Mouse (Mus musculus): ENCODE measurements around the gene Sh3bp5. TPM values are rescaled to one million over a fixed set of nuclear protein-coding genes. Genes with fewer than 3 reads are reported as not detected.
A peak's percentile ranks its signal among the peaks of the same experiment; 100 is the strongest.
"Not testable (repeated sequence)": the region's sequence is repeated elsewhere in the genome, so short reads cannot be mapped to it uniquely, and the experiment has no call there.

Sh3bp5 gene
- polyA plus RNA-seq (2014; fragmentation: Nextera tagmentation; extraction: Ambion mirVana): 15.0 and 17.3 TPM in 2 replicates

- peak within 1 kb of the TSS; percentile 74 for H3K27ac ChIP-seq (ENCODE audit: low read depth, low read length)
- peak within 1 kb of the TSS; percentile 78 for H3K9ac ChIP-seq (ENCODE audit: low read depth, low read length)
These were observed at the start of gene Sh3bp5 for GRCm38 (mm10) chr14:31435930-31436693. Gene Sh3bp5 (minus strand): TSS chr14:31436078.

GRCm38 (mm10) chr14:31482417-31482816 is 46.5 kb upstream of the Sh3bp5 start:
- no peak for ATAC-seq (replicated peaks; ENCODE audit: low FRiP score)
- 82% methylated on average over 5 of the region's 5 CpGs for WGBS
- H3K9me3 ChIP-seq (ENCODE audit: control insufficient read depth, low read length): no peaks in the 10 kb centered on the region

More at GRCm38 (mm10) chr14:31435930-31436693, at the start of gene Sh3bp5:
- Histone ChIP-seq H3K36me3 (ENCODE audit: control insufficient read depth, insufficient read depth, low read length) (peaks cover 2% of the 10 kb centered on the region; the same call in 1 of the 2 replicates), H3K4me1 (replicated peaks; ENCODE audit: control insufficient read depth, insufficient read depth, low read length) (peaks cover 18% of the 10 kb centered on the region), H3K27me3 (replicated peaks; ENCODE audit: control insufficient read depth, insufficient read depth, low read length) (peaks cover 8% of the 10 kb centered on the region), H3K4me2 (peak within 1 kb of the TSS; percentile 98), H3K4me3 (ENCODE audit: low read depth, low read length) (peak within 1 kb of the TSS; percentile 75), H3K9me3 (ENCODE audit: control insufficient read depth, low read length) (no peaks in the 10 kb centered on the region)
- DNase-seq (ENCODE audit: low spot score): peak; percentile 86
- peak; percentile 89 for ATAC-seq (replicated peaks; ENCODE audit: low FRiP score)
- WGBS: 9% methylated on average over 49 of the region's 49 CpGs

GRCm38 (mm10) chr14:31473297-31473696 is 37.4 kb upstream of the Sh3bp5 start:
- whole genome bisulfite sequencing: 84% methylated on average over 2 of the region's 2 CpGs
- Histone ChIP-seq H3K9me3 (ENCODE audit: control insufficient read depth, low read length) (no peaks in the 10 kb centered on the region), H3K9ac (ENCODE audit: low read depth, low read length) (no peak overlapping the region), H3K4me1 (replicated peaks; ENCODE audit: control insufficient read depth, insufficient read depth, low read length) (no peaks in the 10 kb centered on the region), H3K4me2 (no peak overlapping the region), H3K27me3 (replicated peaks; ENCODE audit: control insufficient read depth, insufficient read depth, low read length) (no peaks in the 10 kb centered on the region), H3K36me3 (ENCODE audit: control insufficient read depth, insufficient read depth, low read length) (no peaks in the 10 kb centered on the region; the same call in 1 of the 2 replicates), H3K4me3 (ENCODE audit: low read depth, low read length) (no peak overlapping the region), H3K27ac (ENCODE audit: low read depth, low read length) (no peak overlapping the region)
- DNase-seq (ENCODE audit: low spot score) (no peak), ATAC-seq (replicated peaks; ENCODE audit: low FRiP score) (no peak)

More at GRCm38 (mm10) chr14:31482417-31482816, 46.5 kb upstream of the Sh3bp5 start:
- Histone ChIP-seq H3K9ac (ENCODE audit: low read depth, low read length) (no peak overlapping the region), H3K27me3 (replicated peaks; ENCODE audit: control insufficient read depth, insufficient read depth, low read length) (no peaks in the 10 kb centered on the region), H3K36me3 (ENCODE audit: control insufficient read depth, insufficient read depth, low read length) (peaks cover 53% of the 10 kb centered on the region), H3K4me3 (ENCODE audit: low read depth, low read length) (no peak overlapping the region), H3K4me1 (replicated peaks; ENCODE audit: control insufficient read depth, insufficient read depth, low read length) (no peaks in the 10 kb centered on the region), H3K27ac (ENCODE audit: low read depth, low read length) (no peak overlapping the region), H3K4me2 (no peak overlapping the region)
- DNase-seq (ENCODE audit: low spot score): no peak

GRCm38 (mm10) chr14:31472451-31473061 is 36.7 kb upstream of the Sh3bp5 start:
- 4% methylated on average over 5 of the region's 5 CpGs for WGBS
- H3K9me3 ChIP-seq (ENCODE audit: control insufficient read depth, low read length): no peaks in the 10 kb centered on the region
- no peak overlapping the region for H3K4me2 ChIP-seq
- DNase-seq (ENCODE audit: low spot score) (no peak), ATAC-seq (replicated peaks; ENCODE audit: low FRiP score) (no peak)
- no peaks in the 10 kb centered on the region for H3K27me3 ChIP-seq (replicated peaks; ENCODE audit: control insufficient read depth, insufficient read depth, low read length)
- H3K4me1 ChIP-seq (replicated peaks; ENCODE audit: control insufficient read depth, insufficient read depth, low read length): no peaks in the 10 kb centered on the region
- H3K4me3 ChIP-seq (ENCODE audit: low read depth, low read length): no peak overlapping the region
- no peak overlapping the region for H3K27ac ChIP-seq (ENCODE audit: low read depth, low read length)
- no peak overlapping the region for H3K9ac ChIP-seq (ENCODE audit: low read depth, low read length)
- H3K36me3 ChIP-seq (ENCODE audit: control insufficient read depth, insufficient read depth, low read length): no peaks in the 10 kb centered on the region

GRCm38 (mm10) chr14:31469711-31470110 is 33.8 kb upstream of the Sh3bp5 start:
- H3K4me3 ChIP-seq (ENCODE audit: low read depth, low read length): no peak overlapping the region
- DNase-seq (ENCODE audit: low spot score) (no peak), ATAC-seq (replicated peaks; ENCODE audit: low FRiP score) (no peak)
- no peaks in the 10 kb centered on the region for H3K36me3 ChIP-seq (ENCODE audit: control insufficient read depth, insufficient read depth, low read length)
- no peaks in the 10 kb centered on the region for H3K4me1 ChIP-seq (replicated peaks; ENCODE audit: control insufficient read depth, insufficient read depth, low read length)
- no peak overlapping the region for H3K4me2 ChIP-seq
- H3K27ac ChIP-seq (ENCODE audit: low read depth, low read length): no peak overlapping the region
- no peaks in the 10 kb centered on the region for H3K9me3 ChIP-seq (ENCODE audit: control insufficient read depth, low read length)
- WGBS: 49% methylated on average over 4 of the region's 4 CpGs
- no peaks in the 10 kb centered on the region for H3K27me3 ChIP-seq (replicated peaks; ENCODE audit: control insufficient read depth, insufficient read depth, low read length)
- no peak overlapping the region for H3K9ac ChIP-seq (ENCODE audit: low read depth, low read length)

- WGBS: 63% methylated on average over 8 of the region's 8 CpGs
- ATAC-seq (replicated peaks; ENCODE audit: low FRiP score) (no peak), DNase-seq (ENCODE audit: low spot score) (no peak)
- Histone ChIP-seq H3K27ac (ENCODE audit: low read depth, low read length) (no peak overlapping the region), H3K4me2 (no peak overlapping the region), H3K27me3 (replicated peaks; ENCODE audit: control insufficient read depth, insufficient read depth, low read length) (no peaks in the 10 kb centered on the region), H3K36me3 (ENCODE audit: control insufficient read depth, insufficient read depth, low read length) (no peaks in the 10 kb centered on the region), H3K9me3 (ENCODE audit: control insufficient read depth, low read length) (no peaks in the 10 kb centered on the region), H3K4me1 (replicated peaks; ENCODE audit: control insufficient read depth, insufficient read depth, low read length) (no peaks in the 10 kb centered on the region), H3K9ac (ENCODE audit: low read depth, low read length) (no peak overlapping the region), H3K4me3 (ENCODE audit: low read depth, low read length) (no peak overlapping the region)
These were observed 28.3 kb upstream of the Sh3bp5 start for GRCm38 (mm10) chr14:31464176-31464575.

GRCm38 (mm10) chr14:31462886-31463285 is 27.0 kb upstream of the Sh3bp5 start:
- Histone ChIP-seq H3K9me3 (ENCODE audit: control insufficient read depth, low read length) (no peaks in the 10 kb centered on the region), H3K4me1 (replicated peaks; ENCODE audit: control insufficient read depth, insufficient read depth, low read length) (no peaks in the 10 kb centered on the region), H3K27me3 (replicated peaks; ENCODE audit: control insufficient read depth, insufficient read depth, low read length) (no peaks in the 10 kb centered on the region), H3K9ac (ENCODE audit: low read depth, low read length) (no peak overlapping the region), H3K36me3 (ENCODE audit: control insufficient read depth, insufficient read depth, low read length) (no peaks in the 10 kb centered on the region), H3K27ac (ENCODE audit: low read depth, low read length) (no peak overlapping the region), H3K4me2 (no peak overlapping the region), H3K4me3 (ENCODE audit: low read depth, low read length) (no peak overlapping the region)
- WGBS: 76% methylated on average over 6 of the region's 6 CpGs
- DNase-seq (ENCODE audit: low spot score) (no peak), ATAC-seq (replicated peaks; ENCODE audit: low FRiP score) (no peak)

- DNase-seq (ENCODE audit: low spot score); ATAC-seq (replicated peaks; ENCODE audit: low FRiP score); H3K4me2 ChIP-seq; H3K9ac ChIP-seq (ENCODE audit: low read depth, low read length); H3K4me3 ChIP-seq (ENCODE audit: low read depth, low read length); H3K27ac ChIP-seq (ENCODE audit: low read depth, low read length); H3K9me3 ChIP-seq (ENCODE audit: control insufficient read depth, low read length); H3K4me1 ChIP-seq (replicated peaks; ENCODE audit: control insufficient read depth, insufficient read depth, low read length); H3K27me3 ChIP-seq (replicated peaks; ENCODE audit: control insufficient read depth, insufficient read depth, low read length); H3K36me3 ChIP-seq (ENCODE audit: control insufficient read depth, insufficient read depth, low read length): not testable (repeated sequence)
- 64% methylated on average over 5 of the region's 5 CpGs for WGBS
These were observed 26.3 kb upstream of the Sh3bp5 start for GRCm38 (mm10) chr14:31462226-31462625.
